Mouse (Mus musculus): ENCODE measurements at regions not wholly inside any gene's neighbourhood (a gene's known extent, or its start where the extent isn't known, plus 50 kb on each side); places are given as distances from the start of the nearest gene placed in this dataset.

DNA sequence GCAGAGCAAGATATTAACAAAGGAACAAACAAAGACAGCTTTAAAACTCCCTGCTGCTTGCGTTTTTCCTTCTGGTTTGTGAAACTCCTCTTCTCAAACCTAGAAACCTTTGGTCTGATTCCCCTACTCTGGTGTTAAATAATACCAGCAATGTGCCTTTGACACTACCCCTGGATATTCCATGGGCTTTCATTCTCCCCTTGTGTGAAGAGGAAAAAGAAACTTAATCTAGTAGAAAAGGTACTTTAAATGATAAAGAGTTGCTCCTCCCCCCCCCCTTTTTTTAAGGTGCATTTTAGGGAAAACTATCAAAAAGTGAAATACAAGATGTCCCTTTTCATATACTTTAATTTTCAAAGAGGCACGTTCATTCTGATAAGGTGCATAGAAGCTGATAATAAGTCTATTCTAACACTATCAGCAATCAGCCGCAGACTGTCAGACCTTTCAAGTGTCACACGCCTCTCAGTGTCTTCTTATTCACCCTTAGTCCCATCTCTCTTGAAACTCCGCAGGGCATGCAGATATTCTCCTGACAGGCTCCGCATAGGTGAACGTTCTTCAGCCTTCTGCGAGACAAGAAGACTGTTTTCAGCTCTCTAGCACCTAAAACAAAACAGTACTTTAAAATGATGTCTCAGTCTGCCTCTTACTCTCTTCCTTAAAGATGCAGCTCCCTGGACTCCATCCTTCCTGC is 657.5 kb downstream of the Car8 start:
- Histone ChIP-seq H3K4me1 (ENCODE audit: insufficient read depth) (peaks cover 10% of the 10 kb centered on the region; the same call in 1 of the 2 replicates), H3K36me3 (ENCODE audit: insufficient read depth) (no peaks in the 10 kb centered on the region), H3K4me3 (ENCODE audit: low read depth, low read length) (no peak overlapping the region), H3K4me2 (ENCODE audit: low read depth) (peak overlapping the region; percentile 30), H3K9ac (peak overlapping the region; percentile 10), H3K27ac (ENCODE audit: low read depth, low read length) (peak overlapping the region; percentile 71), H3K27me3 (ENCODE audit: insufficient read depth, low read length) (no peaks in the 10 kb centered on the region), H3K9me3 (ENCODE audit: low read length) (no peaks in the 10 kb centered on the region)
- 18% methylated on average over 8 of the region's 8 CpGs for WGBS
- peak; percentile 35 for DNase-seq
- TF ChIP-seq CTCF (IDR thresholded peaks at IDR 0.05; ENCODE audit: low read depth), result no peak
- ATAC-seq, result no peak

DNA sequence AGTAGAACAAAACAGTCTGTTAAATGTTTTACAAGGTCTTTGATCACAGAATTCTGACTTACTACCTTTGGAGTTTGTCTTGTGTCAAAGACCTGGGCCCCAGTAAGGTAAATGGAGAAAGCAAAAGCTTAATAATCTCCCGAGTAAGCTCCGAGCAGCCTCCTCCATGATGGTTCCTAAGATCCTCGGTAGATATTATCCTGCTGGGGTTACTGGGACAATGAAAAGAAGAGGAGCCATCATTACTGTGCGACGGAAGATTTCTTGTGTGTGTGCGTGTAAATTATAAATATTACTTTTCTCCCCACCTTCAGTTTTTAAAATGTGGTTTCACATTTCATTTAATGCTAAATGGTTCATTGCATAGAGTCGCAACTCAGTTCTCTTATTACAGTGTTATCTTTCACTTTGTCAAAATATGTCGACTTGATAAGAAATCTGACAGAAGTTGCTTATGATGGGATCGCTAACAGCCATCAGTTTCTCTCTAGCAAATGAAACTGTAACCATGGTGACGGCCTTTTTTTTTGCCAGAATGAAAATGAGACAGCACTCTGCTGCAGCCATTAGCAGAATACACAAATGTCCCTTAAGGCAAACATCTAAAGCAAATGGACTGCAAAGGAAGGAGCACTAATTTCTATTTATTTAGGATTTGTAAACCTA is 658.2 kb downstream of the Car8 start:
- Histone ChIP-seq H3K36me3 (ENCODE audit: insufficient read depth) (no peaks in the 10 kb centered on the region), H3K4me2 (ENCODE audit: low read depth) (peak overlapping the region; percentile 30), H3K9ac (peak overlapping the region; percentile 10; the same call in 1 of the 2 replicates), H3K27ac (ENCODE audit: low read depth, low read length) (peak overlapping the region; percentile 71; the same call in 1 of the 2 replicates), H3K9me3 (ENCODE audit: low read length) (no peaks in the 10 kb centered on the region), H3K27me3 (ENCODE audit: insufficient read depth, low read length) (no peaks in the 10 kb centered on the region), H3K4me1 (ENCODE audit: insufficient read depth) (peaks cover 10% of the 10 kb centered on the region; the same call in 1 of the 2 replicates), H3K4me3 (ENCODE audit: low read depth, low read length) (no peak overlapping the region)
- DNase-seq (peak; percentile 88), ATAC-seq (peak; percentile 85)
- no peak for TF ChIP-seq CTCF (IDR thresholded peaks at IDR 0.05; ENCODE audit: low read depth)
- WGBS, result 30% methylated on average over 10 of the region's 10 CpGs

- TF ChIP-seq CTCF (IDR thresholded peaks at IDR 0.05; ENCODE audit: low read depth), result no peak
- H3K4me2 ChIP-seq (ENCODE audit: low read depth), result no peak overlapping the region
- WGBS, result 25% methylated on average over 2 of the region's 2 CpGs
These were observed 664.8 kb downstream of the Car8 start for GRCm38 (mm10) chr4:7574011-7574410.

GRCm38 (mm10) chr4:7567687-7568393 is 671.0 kb downstream of the Car8 start:
- no peak overlapping the region for H3K27ac ChIP-seq (ENCODE audit: low read depth, low read length)

More at GRCm38 (mm10) chr4:7574011-7574410, 664.8 kb downstream of the Car8 start:
- no peak for DNase-seq
- no peak overlapping the region for H3K9ac ChIP-seq
- no peak for ATAC-seq
- no peaks in the 10 kb centered on the region for H3K36me3 ChIP-seq (ENCODE audit: insufficient read depth)
- H3K4me3 ChIP-seq (ENCODE audit: low read depth, low read length), result no peak overlapping the region
- H3K27ac ChIP-seq (ENCODE audit: low read depth, low read length), result no peak overlapping the region
- H3K9me3 ChIP-seq (ENCODE audit: low read length), result no peaks in the 10 kb centered on the region
- H3K4me1 ChIP-seq (ENCODE audit: insufficient read depth), result no peaks in the 10 kb centered on the region
- H3K27me3 ChIP-seq (ENCODE audit: insufficient read depth, low read length), result no peaks in the 10 kb centered on the region

DNA sequence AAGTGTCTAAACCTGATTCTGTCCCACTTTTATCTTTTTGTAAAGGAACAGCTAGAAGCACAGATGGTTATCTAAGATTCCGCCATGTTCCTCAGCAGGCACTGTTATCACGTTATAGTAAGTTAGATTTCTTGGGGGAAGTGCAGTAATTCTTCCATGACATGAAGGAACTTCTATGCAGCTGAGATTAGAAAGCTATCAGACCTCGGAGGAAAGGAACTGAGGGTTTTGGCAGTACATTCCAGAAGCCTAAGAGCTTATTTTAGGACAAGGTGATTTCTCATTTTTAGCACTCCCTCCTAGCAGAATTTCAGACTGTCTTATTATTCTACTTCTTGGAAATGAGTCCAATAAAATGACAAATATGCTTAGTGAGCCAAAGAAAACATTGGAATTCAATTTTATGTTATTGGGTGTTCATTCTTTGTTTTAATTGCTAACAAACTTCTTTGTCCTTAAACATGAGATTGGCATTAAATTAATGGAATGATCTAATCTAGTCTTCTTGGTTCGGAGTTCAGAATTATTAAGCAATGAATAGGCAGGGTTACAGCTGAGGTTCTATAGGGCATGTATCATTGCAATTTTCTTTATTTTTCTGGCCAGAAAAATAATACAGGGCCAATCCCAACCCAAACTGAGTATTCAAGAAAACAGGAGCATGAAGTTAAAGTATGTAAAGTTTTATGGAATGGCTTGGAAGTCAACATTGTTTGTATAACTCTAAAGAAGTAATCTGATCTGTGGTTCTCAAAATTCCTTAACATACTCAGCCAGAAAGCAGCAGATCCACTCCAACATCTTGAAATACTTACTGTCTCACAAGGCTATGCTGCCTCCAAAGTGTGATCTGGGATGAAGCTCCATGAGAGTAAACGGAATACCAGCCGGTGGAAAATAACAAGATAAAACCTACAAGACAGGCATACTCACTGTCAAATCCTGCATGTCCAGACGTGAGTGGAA is 678.7 kb downstream of the Car8 start:
- DNase-seq, result no peak
- Histone ChIP-seq H3K27me3 (ENCODE audit: insufficient read depth, low read length) (no peaks in the 10 kb centered on the region), H3K27ac (ENCODE audit: low read depth, low read length) (no peak overlapping the region), H3K36me3 (ENCODE audit: insufficient read depth) (no peaks in the 10 kb centered on the region), H3K4me1 (ENCODE audit: insufficient read depth) (no peaks in the 10 kb centered on the region), H3K9ac (no peak overlapping the region), H3K4me2 (ENCODE audit: low read depth) (no peak overlapping the region), H3K9me3 (ENCODE audit: low read length) (no peaks in the 10 kb centered on the region), H3K4me3 (ENCODE audit: low read depth, low read length) (no peak overlapping the region)
- 69% methylated on average over 7 of the region's 7 CpGs for WGBS
- no peak for ATAC-seq
- TF ChIP-seq CTCF (IDR thresholded peaks at IDR 0.05; ENCODE audit: low read depth), result no peak

More at GRCm38 (mm10) chr4:7567687-7568393, 671.0 kb downstream of the Car8 start:
- no peaks in the 10 kb centered on the region for H3K9me3 ChIP-seq (ENCODE audit: low read length)
- DNase-seq, result peak; percentile 83
- WGBS, result 41% methylated on average over 6 of the region's 6 CpGs
- H3K36me3 ChIP-seq (ENCODE audit: insufficient read depth), result no peaks in the 10 kb centered on the region
- no peak overlapping the region for H3K4me3 ChIP-seq (ENCODE audit: low read depth, low read length)
- TF ChIP-seq CTCF (IDR thresholded peaks at IDR 0.05; ENCODE audit: low read depth), result no peak
- no peaks in the 10 kb centered on the region for H3K4me1 ChIP-seq (ENCODE audit: insufficient read depth)
- no peaks in the 10 kb centered on the region for H3K27me3 ChIP-seq (ENCODE audit: insufficient read depth, low read length)
- no peak overlapping the region for H3K4me2 ChIP-seq (ENCODE audit: low read depth)
- H3K9ac ChIP-seq, result no peak overlapping the region
- peak; percentile 82 for ATAC-seq

GRCm38 (mm10) chr4:7558721-7559120 is 680.1 kb downstream of the Car8 start:
- no peak for DNase-seq
- Histone ChIP-seq H3K27ac (ENCODE audit: low read depth, low read length) (no peak overlapping the region), H3K36me3 (ENCODE audit: insufficient read depth) (no peaks in the 10 kb centered on the region), H3K4me3 (ENCODE audit: low read depth, low read length) (no peak overlapping the region), H3K9ac (no peak overlapping the region), H3K4me1 (ENCODE audit: insufficient read depth) (no peaks in the 10 kb centered on the region), H3K9me3 (ENCODE audit: low read length) (no peaks in the 10 kb centered on the region), H3K4me2 (ENCODE audit: low read depth) (no peak overlapping the region), H3K27me3 (ENCODE audit: insufficient read depth, low read length) (no peaks in the 10 kb centered on the region)
- TF ChIP-seq CTCF (IDR thresholded peaks at IDR 0.05; ENCODE audit: low read depth), result no peak
- WGBS, result 84% methylated on average over 2 of the region's 2 CpGs
- no peak for ATAC-seq
